Mouse (Mus musculus): ENCODE measurements around the gene Lrrc45.

- TF ChIP-seq CHD2 (IDR thresholded peaks at IDR 0.05; ENCODE audit: low read length) (no peak), RAD21 (IDR thresholded peaks at IDR 0.05; ENCODE audit: low read depth, low read length) (no peak), MAX (IDR thresholded peaks at IDR 0.05; ENCODE audit: low read length) (no peak), USF1 (IDR thresholded peaks at IDR 0.05; ENCODE audit: low read depth, low read length) (no peak), RCOR1 (conservative IDR thresholded peaks at IDR 0.05; ENCODE audit: low read depth, low read length) (no peak), CTCF (conservative IDR thresholded peaks at IDR 0.05 in 1 of 2, IDR thresholded peaks at IDR 0.05 in 1 of 2; ENCODE audit: low read depth in 2 of 2, low read length in 2 of 2) (peak; percentile 27 to 57), MAZ (IDR thresholded peaks at IDR 0.05; ENCODE audit: low read depth, low read length) (no peak), MYC (IDR thresholded peaks at IDR 0.05; ENCODE audit: low read depth, low read length) (no peak), GABPA (IDR thresholded peaks at IDR 0.05; ENCODE audit: insufficient replicate concordance, low read depth, low read length) (no peak)
These were observed 17.2 kb upstream of the Lrrc45 start for GRCm38 (mm10) chr11:120696568-120696967.
